Mouse (Mus musculus): ENCODE results near the gene Sfswap.

DNA sequence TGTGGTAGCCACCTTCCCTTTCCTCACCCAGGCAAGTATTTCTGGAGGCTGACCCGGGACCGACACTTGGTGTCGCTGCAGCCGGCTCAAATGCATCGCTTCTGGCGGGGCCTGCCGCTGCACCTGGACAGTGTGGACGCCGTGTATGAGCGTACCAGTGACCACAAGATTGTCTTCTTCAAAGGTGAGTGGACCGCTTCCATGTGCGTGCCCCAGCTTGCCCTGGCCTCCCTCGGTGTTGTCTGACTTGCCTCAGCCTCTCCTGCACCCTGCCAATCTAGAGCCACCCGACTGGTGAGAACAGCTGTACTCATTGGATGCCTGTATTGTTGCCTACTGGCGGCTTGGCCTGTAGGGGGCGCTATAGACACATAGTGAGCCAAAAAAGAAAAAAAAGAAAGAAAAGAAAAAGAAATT is 101.1 kb downstream of the Sfswap start:
- TF ChIP-seq CTCF (IDR thresholded peaks at IDR 0.05; ENCODE audit: insufficient read depth, low read depth, low read length) (no peak; the same call in 1 of the 2 replicates), POLR2A (IDR thresholded peaks at IDR 0.05; ENCODE audit: insufficient read depth, low read depth, low read length) (no peak)
